Mouse (Mus musculus) liver, embryonic 16.5 days (tissue): ENCODE measurements around the gene Ralgapb. TPM values are rescaled to one million over a fixed set of nuclear protein-coding genes. Genes with fewer than 3 reads are reported as not detected.
A peak's percentile ranks its signal among the peaks of the same experiment; 100 is the strongest.

Experiments used
- ATAC-seq: fragments of 200-750 bp; cut with Nextera tagmentation; 2 replicates; pipeline ENCODE4 v1.8.0; 2017; ENCODE audit warnings: low read depth, mild to moderate bottlenecking, moderate number of reproducible peaks, moderate library complexity
- H3K27ac ChIP-seq: fragments of 300-500 bp; sonication (generic); 2 replicates; pipeline ENCODE4 v1.5.1; 2014; ENCODE audit warnings: mild to moderate bottlenecking, low read length
- H3K27me3 ChIP-seq: fragments of 300-500 bp; sonication (generic); 2 replicates; pipeline ENCODE4 v1.6.1; 2014; ENCODE audit warnings: low read depth, low read length, mixed read lengths; ENCODE audit not compliant: control insufficient read depth, insufficient read depth
- H3K36me3 ChIP-seq: fragments of 300-500 bp; sonication (generic); 2 replicates; pipeline ENCODE4 v1.6.1; 2014; ENCODE audit warnings: mild to moderate bottlenecking; ENCODE audit not compliant: control insufficient read depth, insufficient read depth
- H3K4me1 ChIP-seq: fragments of 300-500 bp; sonication (generic); 2 replicates; pipeline ENCODE4 v1.6.1; 2014; ENCODE audit warnings: low read depth, low read length, mixed read lengths; ENCODE audit not compliant: control insufficient read depth
- H3K4me2 ChIP-seq: fragments of 300-500 bp; sonication (generic); 2 replicates; pipeline ENCODE4 v1.6.1; 2014; ENCODE audit warnings: low read depth, low read length, mixed read lengths
- H3K4me3 ChIP-seq: fragments of 300-500 bp; sonication (generic); 2 replicates; pipeline ENCODE4 v1.5.1; 2014; ENCODE audit warnings: low read depth, mild to moderate bottlenecking, low read length
- H3K9ac ChIP-seq: fragments of 300-500 bp; sonication (generic); 2 replicates; pipeline ENCODE4 v1.6.1; 2014; ENCODE audit warnings: low read depth, low read length
- H3K9me3 ChIP-seq: fragments of 300-500 bp; sonication (generic); replicated peaks from 2 replicates; pipeline ENCODE4 v1.6.1; 2016; ENCODE audit warnings: low read length; ENCODE audit not compliant: control insufficient read depth
- WGBS: fragments of 180-500 bp; shearing (Covaris S2); extraction: QIAGEN DNeasy Blood & Tissue Kit; methylation state at CpG from one replicate; pipeline ENCODE4 v1.1.7; 2014; ENCODE audit not compliant: insufficient replicate concordance; 5-methylcytosine and 5-hydroxymethylcytosine counted together
- polyA plus RNA-seq: library from polyadenylated mRNA; unstranded; fragments of >200 nt; fragmentation: Nextera tagmentation; extraction: Ambion mirVana; gene quantifications from 2 replicates; pipeline ENCODE4 v1.2.1, GENCODE M21; 2015

The Ralgapb gene
- polyA plus RNA-seq, 1 experiment from 2014 or later, result 4.7 TPM

GRCm38 (mm10) chr2:158503226-158503625 lies 93.6 kb downstream of the Ralgapb start:
- Histone ChIP-seq H3K4me2 (no peak overlapping the region), H3K36me3 (no peaks in the 10 kb centered on the region), H3K4me3 (no peak overlapping the region), H3K27ac (no peak overlapping the region), H3K4me1 (no peaks in the 10 kb centered on the region), H3K9me3 (no peaks in the 10 kb centered on the region), H3K27me3 (no peaks in the 10 kb centered on the region), H3K9ac (no peak overlapping the region)
- ATAC-seq, result no peak
- 68% methylated on average over 7 of the region's 7 CpGs for WGBS

DNA sequence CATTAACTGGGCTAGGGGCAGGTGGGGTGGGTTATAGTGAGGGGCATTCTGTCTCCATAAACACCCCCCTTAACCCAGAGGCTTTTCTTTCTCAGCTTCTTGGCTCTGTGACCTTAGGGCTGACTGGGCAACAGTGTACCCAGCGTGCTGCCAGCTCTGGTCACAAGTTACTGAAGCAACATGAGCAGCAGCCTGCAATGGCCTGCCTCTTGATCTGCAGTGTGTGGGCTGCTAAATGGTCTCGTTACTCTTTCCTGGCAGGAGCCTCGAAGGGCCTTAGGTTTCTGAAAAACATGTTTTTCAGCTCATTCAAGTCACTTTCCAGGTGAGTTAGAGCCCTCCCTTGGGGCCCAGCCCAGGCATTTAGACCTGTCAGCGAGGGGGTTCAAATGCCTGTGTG lies 94.0 kb downstream of the Ralgapb start:
- H3K4me3 ChIP-seq, result no peak overlapping the region
- H3K4me2 ChIP-seq, result no peak overlapping the region
- H3K4me1 ChIP-seq, result no peaks in the 10 kb centered on the region
- H3K27me3 ChIP-seq, result no peaks in the 10 kb centered on the region
- no peak overlapping the region for H3K27ac ChIP-seq
- no peaks in the 10 kb centered on the region for H3K9me3 ChIP-seq
- H3K9ac ChIP-seq, result no peak overlapping the region
- WGBS, result 54% methylated on average over 4 of the region's 4 CpGs
- no peaks in the 10 kb centered on the region for H3K36me3 ChIP-seq
- ATAC-seq, result no peak

- Histone ChIP-seq H3K4me2 (no peak overlapping the region), H3K9ac (no peak overlapping the region), H3K27ac (no peak overlapping the region), H3K4me3 (no peak overlapping the region), H3K27me3 (no peaks in the 10 kb centered on the region), H3K4me1 (no peaks in the 10 kb centered on the region), H3K9me3 (no peaks in the 10 kb centered on the region), H3K36me3 (no peaks in the 10 kb centered on the region)
- WGBS, result 45% methylated on average over 5 of the region's 5 CpGs
- no peak for ATAC-seq
Observed at GRCm38 (mm10) chr2:158506475-158506874, 96.8 kb downstream of the Ralgapb start.

DNA sequence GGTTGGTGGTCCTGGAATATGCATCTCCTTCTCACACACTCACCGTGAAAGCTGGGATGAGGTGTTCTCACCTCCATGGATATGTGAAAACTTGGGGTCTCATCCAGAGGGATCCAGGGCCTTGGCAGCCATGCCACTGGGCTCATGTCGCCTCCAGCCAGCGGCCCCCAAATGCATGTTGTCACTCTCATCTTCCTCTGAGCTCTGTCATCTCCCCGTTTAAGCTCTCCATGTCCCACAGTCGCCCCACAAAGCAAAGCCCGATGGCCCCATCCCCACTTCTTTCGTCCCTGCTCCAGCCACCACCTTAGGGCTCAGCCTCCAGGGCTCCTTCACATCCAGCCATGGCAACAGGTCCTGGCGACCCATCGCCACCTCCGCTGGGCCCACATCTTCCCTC lies 97.4 kb downstream of the Ralgapb start:
- Histone ChIP-seq H3K27ac (no peak overlapping the region), H3K9ac (no peak overlapping the region), H3K4me1 (no peaks in the 10 kb centered on the region), H3K4me2 (no peak overlapping the region), H3K36me3 (no peaks in the 10 kb centered on the region), H3K9me3 (no peaks in the 10 kb centered on the region), H3K27me3 (no peaks in the 10 kb centered on the region), H3K4me3 (no peak overlapping the region)
- no peak for ATAC-seq
- 73% methylated on average over 10 of the region's 10 CpGs for WGBS

- Histone ChIP-seq H3K4me3 (no peak overlapping the region), H3K9me3 (no peaks in the 10 kb centered on the region), H3K36me3 (no peaks in the 10 kb centered on the region), H3K4me2 (no peak overlapping the region), H3K4me1 (no peaks in the 10 kb centered on the region), H3K27me3 (no peaks in the 10 kb centered on the region), H3K27ac (no peak overlapping the region), H3K9ac (no peak overlapping the region)
- 0 out of 2 replicates have a peak, but pooled peaks have one; percentile 13 for ATAC-seq
- WGBS, result 68% methylated on average over 6 of the region's 6 CpGs
Observed at GRCm38 (mm10) chr2:158510665-158511064, 101.0 kb downstream of the Ralgapb start.

- no peak within 1 kb of the TSS for H3K4me2 ChIP-seq
- no peak within 1 kb of the TSS for H3K27ac ChIP-seq
- no peaks in the 10 kb centered on the region for H3K27me3 ChIP-seq
- H3K36me3 ChIP-seq, result no peaks in the 10 kb centered on the region
- WGBS, result 72% methylated on average over 10 of the region's 10 CpGs
- H3K4me1 ChIP-seq, result no peaks in the 10 kb centered on the region
- H3K9me3 ChIP-seq, result no peaks in the 10 kb centered on the region
- H3K9ac ChIP-seq, result no peak within 1 kb of the TSS
- ATAC-seq, result no peak
- H3K4me3 ChIP-seq, result no peak within 1 kb of the TSS
Observed at GRCm38 (mm10) chr2:158512528-158512927, 102.9 kb downstream of the Ralgapb start, which contains the start of gene Arhgap40. Arhgap40 (plus strand) TSS chr2:158512796.

DNA sequence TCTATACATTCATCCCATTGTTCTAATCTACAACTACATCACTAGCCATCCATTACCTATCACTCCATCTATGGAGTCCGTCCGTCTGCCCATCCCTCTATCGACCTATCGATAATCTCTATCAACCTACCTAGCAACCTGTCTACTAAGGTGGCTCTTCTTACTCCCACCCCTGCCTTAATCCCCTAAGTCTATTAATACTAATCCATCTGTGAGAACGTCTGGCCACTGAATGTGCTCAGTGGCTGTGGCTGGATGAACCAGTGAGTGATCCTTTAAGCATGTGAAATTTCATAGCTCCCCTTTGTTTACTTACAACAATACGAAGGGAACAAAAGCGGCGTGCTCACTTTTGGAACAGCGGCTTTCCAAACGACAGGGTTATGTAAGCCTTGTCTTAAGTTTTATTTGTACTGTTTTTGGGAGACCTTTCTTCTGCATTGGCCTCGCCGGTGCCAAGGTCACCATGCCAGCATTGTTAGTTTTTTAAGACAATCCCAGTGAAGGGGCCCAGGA lies 104.2 kb downstream of the Ralgapb start:
- Histone ChIP-seq H3K4me1 (no peaks in the 10 kb centered on the region), H3K4me3 (no peak overlapping the region), H3K27ac (no peak overlapping the region), H3K9ac (no peak overlapping the region), H3K36me3 (no peaks in the 10 kb centered on the region), H3K9me3 (no peaks in the 10 kb centered on the region), H3K4me2 (no peak overlapping the region), H3K27me3 (no peaks in the 10 kb centered on the region)
- no peak for ATAC-seq
- WGBS, result 70% methylated on average over 12 of the region's 12 CpGs

- Histone ChIP-seq H3K4me3 (no peak overlapping the region), H3K27ac (no peak overlapping the region), H3K9ac (no peak overlapping the region), H3K4me1 (no peaks in the 10 kb centered on the region), H3K9me3 (no peaks in the 10 kb centered on the region), H3K36me3 (no peaks in the 10 kb centered on the region), H3K4me2 (no peak overlapping the region), H3K27me3 (no peaks in the 10 kb centered on the region)
- 57% methylated on average over 6 of the region's 6 CpGs for WGBS
- ATAC-seq, result no peak
Observed at GRCm38 (mm10) chr2:158518583-158518982, 108.9 kb downstream of the Ralgapb start.

- H3K9ac ChIP-seq, result no peak overlapping the region
- no peak overlapping the region for H3K4me2 ChIP-seq
- 64% methylated on average over 11 of the region's 11 CpGs for WGBS
- no peaks in the 10 kb centered on the region for H3K36me3 ChIP-seq
- H3K4me3 ChIP-seq, result no peak overlapping the region
- ATAC-seq, result no peak
- H3K27ac ChIP-seq, result no peak overlapping the region
- no peaks in the 10 kb centered on the region for H3K4me1 ChIP-seq
- H3K27me3 ChIP-seq, result no peaks in the 10 kb centered on the region
- no peaks in the 10 kb centered on the region for H3K9me3 ChIP-seq
Observed at GRCm38 (mm10) chr2:158519071-158519470, 109.4 kb downstream of the Ralgapb start.
